Mouse (Mus musculus) liver, postnatal 0 days (tissue): ENCODE data around the gene Ifnl2.

Source experiments
- CTCF ChIP-seq: sonication (generic); IDR thresholded peaks from 2 replicates; pipeline ENCODE4 v1.5.1; 2016; ENCODE audit warnings: antibody characterized with exemption, low read depth
- EP300 ChIP-seq: IDR thresholded peaks from 2 replicates; pipeline ENCODE4 v1.6.1; 2016; ENCODE audit warnings: antibody characterized with exemption, low read depth, mild to moderate bottlenecking

- TF ChIP-seq EP300 (no peak), CTCF (no peak)
Measured at GRCm38 (mm10) chr7:28490903-28491302, 19.4 kb downstream of the Ifnl2 start.
